16 mouse cellular contexts compared by ENCODE assay signal in the genomic region with DNA sequence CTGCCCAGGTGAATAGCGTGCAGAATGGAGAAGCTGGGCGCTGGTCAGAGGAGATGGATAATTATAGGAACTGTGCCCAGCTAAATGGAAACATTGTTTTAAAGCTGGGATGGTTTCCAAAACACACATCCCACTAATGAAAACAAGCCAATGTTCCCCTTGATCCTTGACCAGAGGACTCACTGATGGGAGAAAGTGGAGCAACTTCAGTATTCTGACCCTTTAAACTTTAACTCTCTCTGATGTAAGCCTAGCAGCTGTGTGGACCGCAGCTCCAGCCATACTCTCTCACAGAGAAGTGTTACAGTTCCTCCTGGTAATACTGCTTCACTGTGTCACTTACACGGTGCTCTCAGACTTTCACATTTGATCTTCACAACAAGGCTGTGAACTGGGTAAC.
DNase-seq lines count a peak whose midpoint lies in the region; ATAC-seq and TF ChIP-seq lines count a peak whose summit lies in the region.
"Had no signal": no experiment of that assay in that cellular context is flagged by ENCODE, and none has a peak within 500 bp of the region (broad histone marks: within the 10 kb centered on the region; RNA-seq: fewer than 3 reads in every experiment).

No protein-coding gene starts in this region.

- no peaks in the 10 kb centered on the region for H3K9me3 ChIP-seq in kidney, embryonic 14.5 days (ENCODE audit: control insufficient read depth, low read length)
- H3K9me3 ChIP-seq in liver, embryonic 12.5 days (replicated peaks), result no peaks in the 10 kb centered on the region
- H3K9me3 ChIP-seq: heart, embryonic 15.5 days; hindbrain, embryonic 13.5 days had no signal

- no peaks in the 10 kb centered on the region for H3K27me3 ChIP-seq in kidney, adult 2 months (replicated peaks; ENCODE audit: control insufficient read depth, insufficient read depth, low read length)
- no peaks in the 10 kb centered on the region for H3K27me3 ChIP-seq in kidney, embryonic 14.5 days (ENCODE audit: control insufficient read depth, insufficient read depth, low read length)
- no peaks in the 10 kb centered on the region for H3K27me3 ChIP-seq in Patski
- H3K27me3 ChIP-seq in liver, embryonic 12.5 days (replicated peaks), result no peaks in the 10 kb centered on the region
- H3K27me3 ChIP-seq: heart, embryonic 15.5 days; hindbrain, embryonic 13.5 days; megakaryocyte, embryonic 14.5 days had no signal

- no peaks in the 10 kb centered on the region for H3K36me3 ChIP-seq in kidney, adult 2 months (ENCODE audit: control insufficient read depth, insufficient read depth, low read length)
- H3K36me3 ChIP-seq in kidney, embryonic 14.5 days (ENCODE audit: control insufficient read depth, insufficient read depth, low read length), result no peaks in the 10 kb centered on the region; the same call in 1 of the 2 replicates
- H3K36me3 ChIP-seq in liver, embryonic 12.5 days, result no peaks in the 10 kb centered on the region
- H3K36me3 ChIP-seq: heart, embryonic 15.5 days had no signal

- no peak overlapping the region for H3K4me3 ChIP-seq in kidney, adult 2 months (ENCODE audit: insufficient read depth, low read depth, low read length)
- no peak overlapping the region for H3K4me3 ChIP-seq in kidney, embryonic 14.5 days (ENCODE audit: low read length)
- H3K4me3 ChIP-seq in liver, embryonic 12.5 days, result no peak overlapping the region
- H3K4me3 ChIP-seq: heart, embryonic 15.5 days; hindbrain, embryonic 13.5 days; megakaryocyte, embryonic 14.5 days had no signal

- CTCF ChIA-PET in Patski (lab: Charles Lee), result no interaction called here

- DNase-seq in kidney, adult 2 months, result peak; percentile 54
- DNase-seq in 3T3-L1 (ENCODE audit: low read depth, low spot score) (peak; percentile 51), Patski (ENCODE audit: low read depth, low spot score) (peak; percentile 10)
- no peak for DNase-seq in ovary, adult 18-20 months (ENCODE audit: low spot score)
- DNase-seq in cerebellum, postnatal 14 days, result no peak
- no peak for DNase-seq in thymus, postnatal 0 days (ENCODE audit: low spot score)
- DNase-seq: adrenal gland, adult 2 months; forebrain, postnatal 0 days; gastrocnemius, postnatal 25 days; right cerebral cortex, postnatal 25 days had no signal

- H3K9ac ChIP-seq in kidney, embryonic 14.5 days (ENCODE audit: low read depth, low read length), result no peak overlapping the region
- no peak overlapping the region for H3K9ac ChIP-seq in liver, embryonic 12.5 days
- H3K9ac ChIP-seq: forebrain, postnatal 0 days; heart, embryonic 15.5 days; hindbrain, embryonic 13.5 days had no signal

- ATAC-seq in kidney, embryonic 14.5 days (ENCODE audit: low FRiP score, low TSS enrichment), result no peak
- no peak for ATAC-seq in Patski
- peak; percentile 52; the same call in 1 of the 2 replicates for ATAC-seq in liver, embryonic 12.5 days
- ATAC-seq: CD4-positive, CD25-positive, alpha-beta regulatory T cell, adult 4 months; forebrain, postnatal 0 days had no signal

- POLR2A ChIA-PET in Patski (lab: Charles Lee), result no interaction called here

- WGBS in kidney, adult 2 months, result 25% methylated on average over 4 of the region's 4 CpGs
- 50% methylated on average over 4 of the region's 4 CpGs for WGBS in kidney, embryonic 14.5 days
- 67% methylated on average over 4 of the region's 4 CpGs for WGBS in liver, embryonic 12.5 days (ENCODE audit: insufficient replicate concordance)

- H3K27ac ChIP-seq in kidney, adult 2 months (ENCODE audit: insufficient read depth, low read depth, low read length), result no peak overlapping the region
- H3K27ac ChIP-seq in kidney, embryonic 14.5 days (ENCODE audit: low read depth, low read length), result no peak overlapping the region
- no peak overlapping the region; the same call in 1 of the 2 replicates for H3K27ac ChIP-seq in liver, embryonic 12.5 days
- H3K27ac ChIP-seq: heart, embryonic 15.5 days; hindbrain, embryonic 13.5 days had no signal

- peaks cover 7% of the 10 kb centered on the region; the same call in 1 of the 2 replicates for H3K4me1 ChIP-seq in kidney, adult 2 months (ENCODE audit: control insufficient read depth, insufficient read depth, low read length)
- peaks cover 8% of the 10 kb centered on the region for H3K4me1 ChIP-seq in kidney, embryonic 14.5 days (ENCODE audit: control insufficient read depth, insufficient read depth, low read length)
- no peaks in the 10 kb centered on the region; the same call in 1 of the 2 replicates for H3K4me1 ChIP-seq in liver, embryonic 12.5 days
- H3K4me1 ChIP-seq: megakaryocyte, embryonic 14.5 days had no signal

- no peak for TF ChIP-seq POLR2A in kidney, adult 2 months (IDR thresholded peaks at IDR 0.05; ENCODE audit: low read depth, low read length)

- no peak for TF ChIP-seq CTCF in kidney, adult 2 months (conservative IDR thresholded peaks at IDR 0.05; ENCODE audit: insufficient read depth, insufficient read length, low read depth, low read length)
- TF ChIP-seq CTCF in Patski (IDR thresholded peaks at IDR 0.05), result no peak

- in situ Hi-C loops in Patski (cut with MboI; ENCODE audit: low pct_unique_long_range_greater_than_20kb), result no loop called here

- no peak overlapping the region for H3K4me2 ChIP-seq in kidney, embryonic 14.5 days (replicated peaks; ENCODE audit: low read depth, low read length)
- H3K4me2 ChIP-seq in liver, embryonic 12.5 days, result no peak overlapping the region
- H3K4me2 ChIP-seq: heart, embryonic 15.5 days; hindbrain, embryonic 13.5 days had no signal

Comparison
In these comparisons a context has a peak if more than half of its experiments do, and no peak if none do; other contexts are left out.
1. DNase-seq: peak in kidney, adult 2 months (single experiment), 3T3-L1 (single experiment) and Patski (single experiment); none in ovary, adult 18-20 months (single experiment), cerebellum, postnatal 14 days (0 of 2) and thymus, postnatal 0 days (single experiment).